Mouse (Mus musculus): ENCODE results near the gene C9orf72. TPM values are rescaled to one million over a fixed set of nuclear protein-coding genes. Genes with fewer than 3 reads are reported as not detected.
"Not testable (repeated sequence)": the region's sequence is repeated elsewhere in the genome, so short reads cannot be mapped to it uniquely, and the experiment has no call there.

Gene C9orf72
- polyA plus RNA-seq (2015; fragmentation: Nextera tagmentation; extraction: Ambion mirVana) = 11.1 and 12.5 TPM in 2 replicates

DNA sequence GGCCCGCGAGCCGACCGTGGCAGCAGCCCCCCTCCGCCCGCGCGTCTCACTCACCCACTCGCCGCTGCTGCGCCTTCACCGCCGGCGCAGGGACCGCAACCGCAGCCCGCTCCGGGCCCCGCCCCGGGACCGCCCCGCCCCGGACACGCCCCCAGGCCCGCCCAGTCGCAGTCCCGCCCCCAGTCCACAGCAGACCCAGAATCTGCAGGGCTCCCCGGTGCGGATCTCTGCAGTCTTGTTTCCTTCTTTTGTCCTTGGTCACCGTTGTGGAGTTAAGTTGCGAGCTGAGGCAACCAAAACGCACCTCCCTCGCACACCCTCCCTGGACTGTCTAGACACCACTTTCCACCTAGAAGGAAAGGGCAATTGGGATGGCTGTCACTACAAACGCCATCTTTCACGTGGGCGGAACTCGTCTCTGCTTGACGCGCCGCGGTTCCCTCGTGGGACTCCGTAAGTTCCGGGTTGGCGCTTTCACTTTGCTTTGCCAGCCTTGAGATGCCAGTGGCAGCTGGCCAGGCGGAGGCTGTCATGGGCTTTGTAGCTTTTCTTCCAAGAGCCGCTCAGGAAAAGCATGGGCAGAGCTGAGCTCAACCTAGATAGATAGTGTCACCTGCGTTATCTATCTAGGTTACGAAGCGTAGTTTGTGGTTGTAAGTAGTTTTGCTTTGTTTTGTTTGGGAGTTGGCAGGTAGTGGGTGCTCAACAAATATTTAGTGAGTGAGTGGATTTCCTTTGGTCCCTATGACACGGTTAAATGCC is at the start of gene C9orf72:
TSS of gene C9orf72 (minus strand) at position 442 of the 762 bp plus-strand sequence.
- Histone ChIP-seq H3K9ac (replicated peaks; ENCODE audit: low read length) (peak within 1 kb of the TSS; percentile 81), H3K4me3 (ENCODE audit: low read length) (peak within 1 kb of the TSS; percentile 87), H3K27me3 (ENCODE audit: insufficient read depth, low read length) (no peaks in the 10 kb centered on the region), H3K27ac (ENCODE audit: low read length) (peak within 1 kb of the TSS; percentile 82), H3K4me2 (replicated peaks; ENCODE audit: low read depth, low read length) (peak within 1 kb of the TSS; percentile 81), H3K9me3 (ENCODE audit: low read length) (no peaks in the 10 kb centered on the region), H3K36me3 (ENCODE audit: insufficient read depth, low read length) (no peaks in the 10 kb centered on the region), H3K4me1 (ENCODE audit: insufficient read depth, low read length) (no peaks in the 10 kb centered on the region)
- WGBS = under 1% methylated on average over 44 of the region's 51 CpGs
- ATAC-seq (ENCODE audit: low FRiP score, low TSS enrichment) = peak; percentile 99

DNA sequence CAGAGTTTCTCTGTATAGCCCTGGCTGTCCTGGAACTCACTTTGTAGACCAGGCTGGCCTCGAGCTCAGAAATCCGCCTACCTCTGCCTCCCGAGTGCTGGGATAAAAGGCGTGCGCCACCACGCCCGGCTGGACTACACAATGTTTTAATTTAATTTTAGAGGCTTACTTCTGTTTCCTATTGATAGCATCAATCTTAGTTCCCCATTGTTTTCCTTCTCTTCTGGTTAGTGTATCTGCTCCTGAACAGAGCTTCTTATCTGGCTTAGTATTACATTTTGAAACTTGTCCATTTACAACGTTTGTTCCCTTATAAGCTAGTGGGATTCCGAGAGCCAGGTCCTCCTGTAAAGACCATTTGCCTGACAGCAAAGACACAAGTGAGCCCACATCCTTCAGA is 33.0 kb upstream of the C9orf72 start:
- Histone ChIP-seq H3K4me3 (ENCODE audit: low read length) (no peak overlapping the region), H3K9me3 (ENCODE audit: low read length) (no peaks in the 10 kb centered on the region), H3K36me3 (ENCODE audit: insufficient read depth, low read length) (no peaks in the 10 kb centered on the region), H3K4me1 (ENCODE audit: insufficient read depth, low read length) (no peaks in the 10 kb centered on the region), H3K27ac (ENCODE audit: low read length) (no peak overlapping the region), H3K27me3 (ENCODE audit: insufficient read depth, low read length) (no peaks in the 10 kb centered on the region), H3K4me2 (replicated peaks; ENCODE audit: low read depth, low read length) (no peak overlapping the region), H3K9ac (replicated peaks; ENCODE audit: low read length) (no peak overlapping the region)
- WGBS = 78% methylated on average over 9 of the region's 9 CpGs
- ATAC-seq (ENCODE audit: low FRiP score, low TSS enrichment) = no peak

DNA sequence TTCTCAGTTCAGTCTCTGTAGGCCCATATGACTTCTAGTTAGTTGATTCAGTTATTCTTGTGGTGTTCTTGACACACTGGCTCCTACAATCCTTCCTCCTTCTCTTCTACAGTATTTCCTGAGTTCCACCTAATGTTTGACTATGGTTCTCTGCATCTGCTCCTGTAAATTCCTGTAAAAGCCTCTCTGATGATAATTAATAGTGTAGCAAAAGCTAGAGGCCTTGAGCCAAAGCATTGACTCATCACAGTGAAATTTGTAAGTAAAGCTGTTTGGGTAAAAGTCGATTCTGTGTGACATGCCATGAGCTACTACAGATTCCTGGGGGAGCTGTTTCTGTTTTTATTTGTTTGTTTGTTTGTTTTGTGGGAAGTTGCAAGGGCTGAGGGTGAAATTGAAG is 18.0 kb upstream of the C9orf72 start:
- H3K4me3 ChIP-seq (ENCODE audit: low read length) = no peak overlapping the region
- no peak overlapping the region for H3K4me2 ChIP-seq (replicated peaks; ENCODE audit: low read depth, low read length)
- H3K9me3 ChIP-seq (ENCODE audit: low read length) = no peaks in the 10 kb centered on the region
- no peaks in the 10 kb centered on the region for H3K27me3 ChIP-seq (ENCODE audit: insufficient read depth, low read length)
- H3K9ac ChIP-seq (replicated peaks; ENCODE audit: low read length) = no peak overlapping the region
- 69% methylated on average over 1 of the region's 1 CpGs for WGBS
- ATAC-seq (ENCODE audit: low FRiP score, low TSS enrichment) = no peak
- no peaks in the 10 kb centered on the region for H3K36me3 ChIP-seq (ENCODE audit: insufficient read depth, low read length)
- H3K4me1 ChIP-seq (ENCODE audit: insufficient read depth, low read length) = no peaks in the 10 kb centered on the region
- no peak overlapping the region for H3K27ac ChIP-seq (ENCODE audit: low read length)

DNA sequence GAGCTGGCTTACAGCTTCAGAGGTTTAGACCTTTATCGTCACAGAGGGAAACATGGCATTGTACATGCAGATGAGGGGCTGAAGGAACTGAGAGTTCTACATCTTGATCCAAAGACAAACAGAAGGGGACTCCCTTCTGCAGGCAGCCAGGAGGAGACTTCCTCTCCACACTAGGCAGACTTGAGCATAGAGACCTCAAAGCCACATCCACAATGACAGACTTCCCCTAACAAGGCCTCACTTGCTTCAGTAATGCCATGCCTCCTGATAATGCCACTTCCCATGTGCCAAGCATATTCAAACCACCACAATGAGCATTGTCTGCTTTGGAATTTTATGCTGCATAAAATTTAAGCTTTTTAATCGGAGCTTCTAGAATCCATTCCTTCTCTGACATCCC is 15.8 kb upstream of the C9orf72 start:
- Histone ChIP-seq H3K27me3 (ENCODE audit: insufficient read depth, low read length) (no peaks in the 10 kb centered on the region), H3K9me3 (ENCODE audit: low read length) (no peaks in the 10 kb centered on the region), H3K9ac (replicated peaks; ENCODE audit: low read length) (no peak overlapping the region), H3K4me3 (ENCODE audit: low read length) (no peak overlapping the region), H3K27ac (ENCODE audit: low read length) (no peak overlapping the region), H3K36me3 (ENCODE audit: insufficient read depth, low read length) (no peaks in the 10 kb centered on the region), H3K4me1 (ENCODE audit: insufficient read depth, low read length) (no peaks in the 10 kb centered on the region), H3K4me2 (replicated peaks; ENCODE audit: low read depth, low read length) (no peak overlapping the region)
- 88% methylated on average over 2 of the region's 2 CpGs for WGBS
- ATAC-seq (ENCODE audit: low FRiP score, low TSS enrichment) = no peak

DNA sequence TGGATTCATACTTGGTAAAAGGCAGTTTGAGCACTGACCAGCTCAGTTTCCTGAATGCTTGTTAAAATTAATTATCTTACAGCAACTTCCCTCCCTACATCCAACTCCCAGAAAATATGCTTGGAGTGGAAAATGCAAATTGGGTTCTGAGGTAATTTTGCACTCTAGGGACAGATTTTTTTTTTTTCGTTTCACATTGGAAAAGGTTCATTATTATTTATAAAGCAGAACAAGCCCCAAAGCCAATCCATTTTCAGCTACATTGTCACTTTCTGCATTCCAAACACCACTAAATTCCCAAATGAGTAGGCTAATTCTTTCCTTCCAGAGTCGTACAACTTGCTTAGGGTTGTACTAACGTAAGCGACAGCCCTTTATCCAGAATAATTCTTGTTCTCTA is 12.7 kb upstream of the C9orf72 start:
- no peak overlapping the region for H3K4me2 ChIP-seq (replicated peaks; ENCODE audit: low read depth, low read length)
- WGBS = 85% methylated on average over 4 of the region's 4 CpGs

DNA sequence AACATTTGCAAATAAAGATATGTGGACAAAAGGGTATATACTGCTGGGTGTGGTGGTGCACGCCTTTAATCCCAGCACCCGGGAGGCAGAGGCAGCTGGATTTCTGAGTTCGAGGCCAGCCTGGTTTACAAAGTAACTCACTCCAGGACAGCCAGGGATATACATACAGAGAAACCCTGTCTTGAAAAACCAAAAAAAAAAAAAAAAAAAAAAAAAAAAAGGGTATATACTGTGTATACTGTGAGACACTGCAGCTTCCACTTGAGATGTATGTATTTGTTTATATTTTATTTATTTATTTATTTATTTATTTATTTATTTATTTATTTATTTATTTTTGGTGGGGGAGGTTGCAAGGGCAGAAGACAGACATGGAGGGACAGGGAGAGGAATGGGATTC is 12.3 kb upstream of the C9orf72 start:
- ATAC-seq (ENCODE audit: low FRiP score, low TSS enrichment); H3K27me3 ChIP-seq (ENCODE audit: insufficient read depth, low read length); H3K4me3 ChIP-seq (ENCODE audit: low read length); H3K27ac ChIP-seq (ENCODE audit: low read length); H3K36me3 ChIP-seq (ENCODE audit: insufficient read depth, low read length); H3K9me3 ChIP-seq (ENCODE audit: low read length); H3K9ac ChIP-seq (replicated peaks; ENCODE audit: low read length); H3K4me1 ChIP-seq (ENCODE audit: insufficient read depth, low read length); H3K4me2 ChIP-seq (replicated peaks; ENCODE audit: low read depth, low read length): not testable (repeated sequence)
- WGBS = 88% methylated on average over 3 of the region's 3 CpGs

More for the DNA sequence above, 12.7 kb upstream of the C9orf72 start:
- Histone ChIP-seq H3K27me3 (ENCODE audit: insufficient read depth, low read length) (no peaks in the 10 kb centered on the region), H3K36me3 (ENCODE audit: insufficient read depth, low read length) (no peaks in the 10 kb centered on the region), H3K4me3 (ENCODE audit: low read length) (no peak overlapping the region), H3K27ac (ENCODE audit: low read length) (no peak overlapping the region), H3K9me3 (ENCODE audit: low read length) (no peaks in the 10 kb centered on the region), H3K4me1 (ENCODE audit: insufficient read depth, low read length) (no peaks in the 10 kb centered on the region), H3K9ac (replicated peaks; ENCODE audit: low read length) (no peak overlapping the region)
- no peak for ATAC-seq (ENCODE audit: low FRiP score, low TSS enrichment)

DNA sequence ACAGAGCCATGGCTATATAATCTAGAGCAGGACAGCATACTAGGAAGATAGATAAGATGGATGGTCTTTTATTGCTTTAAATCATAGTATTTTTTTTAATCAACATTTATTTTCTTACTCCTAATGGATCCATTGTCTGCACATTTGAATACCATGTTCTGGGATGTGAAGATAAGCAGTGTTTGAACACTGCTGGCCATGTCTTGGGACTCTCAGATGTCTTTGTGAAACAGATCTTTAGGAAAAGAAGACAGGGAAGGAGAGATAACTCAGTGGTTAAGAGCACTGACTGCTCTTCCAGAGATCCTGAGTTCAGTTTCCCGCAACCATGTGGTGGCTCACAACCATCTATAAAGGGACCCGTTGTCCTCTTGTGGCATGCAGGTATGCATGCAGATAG is 10.3 kb upstream of the C9orf72 start:
- Histone ChIP-seq H3K27ac (ENCODE audit: low read length) (no peak overlapping the region), H3K9ac (replicated peaks; ENCODE audit: low read length) (no peak overlapping the region), H3K36me3 (ENCODE audit: insufficient read depth, low read length) (no peaks in the 10 kb centered on the region), H3K4me3 (ENCODE audit: low read length) (no peak overlapping the region), H3K9me3 (ENCODE audit: low read length) (no peaks in the 10 kb centered on the region), H3K4me2 (replicated peaks; ENCODE audit: low read depth, low read length) (no peak overlapping the region), H3K27me3 (ENCODE audit: insufficient read depth, low read length) (no peaks in the 10 kb centered on the region), H3K4me1 (ENCODE audit: insufficient read depth, low read length) (no peaks in the 10 kb centered on the region)
- WGBS = 100% methylated on average over 2 of the region's 2 CpGs
- ATAC-seq (ENCODE audit: low FRiP score, low TSS enrichment) = no peak

DNA sequence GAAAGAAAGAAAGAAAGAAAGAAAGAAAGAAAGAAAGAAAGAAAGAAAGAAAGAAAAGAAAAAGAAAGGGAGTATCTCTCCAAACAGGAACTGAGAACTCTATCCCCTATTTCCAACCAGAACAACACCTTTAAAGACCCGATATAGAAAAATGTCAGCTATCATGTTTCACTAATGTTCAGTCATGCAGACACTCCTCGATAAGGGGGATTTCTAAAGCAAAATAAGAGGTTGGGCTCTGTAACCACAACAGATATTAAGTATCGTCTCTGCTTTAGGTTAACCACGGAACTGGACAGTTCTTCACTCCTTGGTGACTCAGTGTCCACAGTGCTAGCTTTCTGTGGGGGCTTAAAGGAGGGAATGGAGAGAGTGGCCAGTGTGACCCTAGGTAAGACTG is 2.3 kb upstream of the C9orf72 start:
- H3K27ac ChIP-seq (ENCODE audit: low read length) = no peak overlapping the region
- H3K4me3 ChIP-seq (ENCODE audit: low read length) = no peak overlapping the region
- H3K36me3 ChIP-seq (ENCODE audit: insufficient read depth, low read length) = no peaks in the 10 kb centered on the region
- no peak for ATAC-seq (ENCODE audit: low FRiP score, low TSS enrichment)
- H3K9me3 ChIP-seq (ENCODE audit: low read length) = no peaks in the 10 kb centered on the region
- WGBS = 48% methylated on average over 4 of the region's 4 CpGs
- no peak overlapping the region for H3K9ac ChIP-seq (replicated peaks; ENCODE audit: low read length)
- no peaks in the 10 kb centered on the region for H3K4me1 ChIP-seq (ENCODE audit: insufficient read depth, low read length)
- no peak overlapping the region for H3K4me2 ChIP-seq (replicated peaks; ENCODE audit: low read depth, low read length)
- H3K27me3 ChIP-seq (ENCODE audit: insufficient read depth, low read length) = no peaks in the 10 kb centered on the region

DNA sequence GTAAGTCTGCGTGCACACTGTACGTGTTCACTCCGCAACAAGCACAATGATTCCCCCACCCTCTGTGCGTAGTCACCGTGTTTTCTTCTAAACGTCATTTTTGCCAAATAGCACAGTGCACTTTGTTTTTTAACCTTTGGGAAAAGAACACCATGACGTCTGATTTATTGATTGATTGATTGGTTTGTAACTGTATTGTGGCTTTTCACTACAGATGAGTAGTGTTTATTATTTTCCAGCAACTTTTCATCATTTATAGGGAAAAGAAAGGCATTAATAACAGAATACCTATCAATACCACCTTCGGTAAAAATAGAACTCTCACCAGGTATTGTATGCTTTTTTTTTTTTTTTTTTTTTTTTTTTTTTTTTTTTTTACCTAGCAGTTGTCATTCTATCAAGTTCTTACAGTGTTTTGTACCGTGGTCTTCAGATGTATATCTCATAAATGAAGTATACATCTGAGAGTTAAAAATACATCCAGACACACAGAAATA is 569 bp upstream of the C9orf72 start:
- ATAC-seq (ENCODE audit: low FRiP score, low TSS enrichment) = no peak; the same call in 1 of the 2 replicates
- 14% methylated on average over 9 of the region's 9 CpGs for WGBS
- H3K27ac ChIP-seq (ENCODE audit: low read length) = peak overlapping the region; percentile 82

DNA sequence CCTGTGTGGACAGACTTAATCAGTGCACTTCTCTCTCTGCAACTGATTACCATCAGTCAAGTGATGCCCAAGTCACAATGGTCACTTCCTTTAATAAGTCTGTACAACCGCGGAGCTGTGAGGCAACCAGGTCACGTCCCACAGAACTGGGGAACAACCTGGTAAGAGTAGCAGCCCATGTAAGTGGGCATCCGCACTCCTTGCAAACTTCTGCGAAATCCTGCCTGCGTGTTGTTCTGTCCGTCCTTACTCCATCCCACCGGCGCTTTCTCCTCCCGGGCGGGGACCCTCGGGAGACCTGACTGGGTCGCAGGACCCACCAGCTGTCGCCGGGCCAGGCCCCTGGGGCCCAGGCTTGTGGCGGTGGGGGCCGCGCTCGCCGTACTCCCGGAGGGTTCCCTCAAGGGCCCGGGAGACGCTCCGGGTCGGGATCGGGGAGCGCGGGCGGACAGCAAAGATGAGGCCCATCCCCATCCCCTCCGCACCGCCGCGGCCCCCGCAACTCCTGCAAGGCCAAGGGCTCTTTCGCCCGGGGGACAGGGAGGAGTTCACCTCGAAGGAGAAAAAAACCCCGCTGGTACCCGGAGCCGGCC is 738 bp downstream of the C9orf72 start:
- no peaks in the 10 kb centered on the region for H3K9me3 ChIP-seq (ENCODE audit: low read length)
- no peaks in the 10 kb centered on the region for H3K36me3 ChIP-seq (ENCODE audit: insufficient read depth, low read length)
- WGBS = 0% methylated on average over 40 of the region's 40 CpGs
- peak overlapping the region; percentile 81 for H3K9ac ChIP-seq (replicated peaks; ENCODE audit: low read length)
- ATAC-seq (ENCODE audit: low FRiP score, low TSS enrichment) = peak; percentile 69
- H3K4me1 ChIP-seq (ENCODE audit: insufficient read depth, low read length) = no peaks in the 10 kb centered on the region
- peak overlapping the region; percentile 81 for H3K4me2 ChIP-seq (replicated peaks; ENCODE audit: low read depth, low read length)
- no peaks in the 10 kb centered on the region for H3K27me3 ChIP-seq (ENCODE audit: insufficient read depth, low read length)
- peak overlapping the region; percentile 87 for H3K4me3 ChIP-seq (ENCODE audit: low read length)
- H3K27ac ChIP-seq (ENCODE audit: low read length) = no peak overlapping the region

More for the DNA sequence above, 569 bp upstream of the C9orf72 start:
- no peaks in the 10 kb centered on the region for H3K4me1 ChIP-seq (ENCODE audit: insufficient read depth, low read length)
- no peaks in the 10 kb centered on the region for H3K9me3 ChIP-seq (ENCODE audit: low read length)
- H3K4me3 ChIP-seq (ENCODE audit: low read length) = peak overlapping the region; percentile 87
- no peaks in the 10 kb centered on the region for H3K36me3 ChIP-seq (ENCODE audit: insufficient read depth, low read length)
- H3K27me3 ChIP-seq (ENCODE audit: insufficient read depth, low read length) = no peaks in the 10 kb centered on the region
- H3K9ac ChIP-seq (replicated peaks; ENCODE audit: low read length) = peak overlapping the region; percentile 81
- peak overlapping the region; percentile 81 for H3K4me2 ChIP-seq (replicated peaks; ENCODE audit: low read depth, low read length)
